Mouse (Mus musculus): ENCODE data around the gene Tsc22d4. TPM values are rescaled to one million over a fixed set of nuclear protein-coding genes. Genes with fewer than 3 reads are reported as not detected.

The Tsc22d4 gene
- polyA plus RNA-seq, 1 experiment: 440 TPM

- TF ChIP-seq GATA1 (IDR thresholded peaks at IDR 0.05; ENCODE audit: low read length): no peak
Observed at GRCm38 (mm10) chr5:137791553-137791952, 46.0 kb downstream of the Tsc22d4 start.

- no peak for TF ChIP-seq GATA1 (IDR thresholded peaks at IDR 0.05; ENCODE audit: low read length)
Observed at GRCm38 (mm10) chr5:137796606-137797005, 51.1 kb downstream of the Tsc22d4 start.

- TF ChIP-seq GATA1 (IDR thresholded peaks at IDR 0.05; ENCODE audit: low read length): no peak
Observed at GRCm38 (mm10) chr5:137800917-137801316, 55.4 kb downstream of the Tsc22d4 start.

- no peak for TF ChIP-seq GATA1 (IDR thresholded peaks at IDR 0.05; ENCODE audit: low read length)
Observed at GRCm38 (mm10) chr5:137806158-137806557, 60.6 kb downstream of the Tsc22d4 start.

- no peak for TF ChIP-seq GATA1 (IDR thresholded peaks at IDR 0.05; ENCODE audit: low read length)
Observed at GRCm38 (mm10) chr5:137808316-137808715, 62.8 kb downstream of the Tsc22d4 start.

GRCm38 (mm10) chr5:137817466-137818222 lies 72.1 kb downstream of the Tsc22d4 start:
- TF ChIP-seq GATA1 (IDR thresholded peaks at IDR 0.05; ENCODE audit: low read length): no peak

Other genes with a start within 250 kb of the Tsc22d4 start
- 63.3 and 81.3 TPM in 2 replicates for gene Pop7, start 243.2 kb upstream of the Tsc22d4 start, polyA plus RNA-seq (2012)
- 40.9 and 54.1 TPM in 2 replicates for gene Gigyf1, start 227.2 kb upstream of the Tsc22d4 start, polyA plus RNA-seq (2012)
- not detected in 2 replicates for gene Epo, start 212.5 kb upstream of the Tsc22d4 start, polyA plus RNA-seq (2012)
- 425 and 439 TPM in 2 replicates for gene Gnb2, start 212.2 kb upstream of the Tsc22d4 start, polyA plus RNA-seq (2012)
- not detected in 2 replicates for gene Actl6b, start 192.2 kb upstream of the Tsc22d4 start, polyA plus RNA-seq (2012)
- gene Tfr2, start 175.9 kb upstream of the Tsc22d4 start, polyA plus RNA-seq (2012): 80.4 and 98.8 TPM in 2 replicates
- 308 and 395 TPM in 2 replicates for gene Mospd3, start 144.7 kb upstream of the Tsc22d4 start, polyA plus RNA-seq (2012)
- 0.11 and 0.23 TPM in 2 replicates for gene Pcolce, start 131.9 kb upstream of the Tsc22d4 start, polyA plus RNA-seq (2012)
- 0.05 TPM in 1 of 2 replicates, not detected in the other for gene Fbxo24, start 116.7 kb upstream of the Tsc22d4 start, polyA plus RNA-seq (2012)
- gene Lrch4, start 116.6 kb upstream of the Tsc22d4 start, polyA plus RNA-seq (2012): 176 and 198 TPM in 2 replicates
- 8.9 and 10.7 TPM in 2 replicates for gene Gm20605, start 116.6 kb upstream of the Tsc22d4 start, polyA plus RNA-seq (2012)
- 28.9 and 39.0 TPM in 2 replicates for gene Sap25, start 104.4 kb upstream of the Tsc22d4 start, polyA plus RNA-seq (2012)
- gene Irs3, start 100.0 kb upstream of the Tsc22d4 start, polyA plus RNA-seq (2012): 0.04 TPM in 2 replicates
- gene Agfg2, start 61.0 kb upstream of the Tsc22d4 start, polyA plus RNA-seq (2012): 108 and 112 TPM in 2 replicates
- gene Nyap1, start 4.1 kb upstream of the Tsc22d4 start, polyA plus RNA-seq (2012): 0.76 and 1.4 TPM in 2 replicates
- gene Ppp1r35, start 33.1 kb downstream of the Tsc22d4 start, polyA plus RNA-seq (2012): 111 and 138 TPM in 2 replicates
- gene Mepce, start 41.9 kb downstream of the Tsc22d4 start, polyA plus RNA-seq (2012): 154 and 190 TPM in 2 replicates
- 0.21 and 0.46 TPM in 2 replicates for gene Zcwpw1, start 42.1 kb downstream of the Tsc22d4 start, polyA plus RNA-seq (2012)
- not detected in 2 replicates for gene Pilra, start 90.6 kb downstream of the Tsc22d4 start, polyA plus RNA-seq (2012)
- not detected in 2 replicates for gene Pilrb1, start 112.4 kb downstream of the Tsc22d4 start, polyA plus RNA-seq (2012)
- gene Pilrb2, start 126.1 kb downstream of the Tsc22d4 start, polyA plus RNA-seq (2012): 0.26 TPM in 1 of 2 replicates, not detected in the other
- gene Cyp3a13, start 175.9 kb downstream of the Tsc22d4 start, polyA plus RNA-seq (2012): not detected in 2 replicates
- not detected in 2 replicates for gene Gjc3, start 217.4 kb downstream of the Tsc22d4 start, polyA plus RNA-seq (2012)
- not detected in 2 replicates for gene Azgp1, start 235.8 kb downstream of the Tsc22d4 start, polyA plus RNA-seq (2012)

Data from G1E-ER4 (cell line).